Mouse (Mus musculus) urinary bladder, postnatal 4 days (tissue): Measurements from ENCODE around the gene Isg20l2.

ENCODE experiments used
- DNase-seq, 2 experiments: peaks; one replicate each; pipeline ENCODE4 v3.0.0; 2021 to 2022; ENCODE audit warnings: low spot score in 2 of 2

Gene Isg20l2

DNA sequence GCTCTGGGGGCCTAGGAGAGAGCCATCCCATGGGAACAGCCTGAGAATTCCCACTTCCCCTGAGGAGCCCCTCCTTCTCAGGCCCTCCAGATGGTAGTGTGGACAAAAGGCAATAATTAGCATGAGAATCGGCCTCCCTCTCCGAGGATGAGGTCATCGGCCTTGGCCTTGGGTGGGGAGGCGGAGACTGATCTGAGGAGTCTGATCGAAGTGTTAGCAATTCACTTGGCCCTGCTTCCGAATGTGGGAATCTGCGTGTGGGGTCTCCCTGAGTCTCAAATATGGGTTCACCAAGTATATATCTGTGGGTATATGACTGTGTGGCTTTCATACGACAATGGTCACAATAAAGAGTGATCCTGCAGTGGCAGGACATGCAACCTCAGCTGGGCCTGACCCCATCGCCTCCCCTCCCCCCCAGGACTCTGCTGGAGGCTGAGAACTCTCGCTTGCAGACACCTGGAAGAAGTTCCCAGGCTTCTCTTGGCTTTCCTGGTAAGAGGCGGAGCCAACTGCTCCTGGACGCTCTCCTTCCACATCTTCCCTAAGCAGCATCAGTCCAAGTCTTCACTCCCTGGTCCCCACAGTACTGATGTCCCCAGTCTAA is 44.4 kb downstream of the Isg20l2 start:
- DNase-seq, result no peak

GRCm38 (mm10) chr3:87979493-87979892 is 49.4 kb downstream of the Isg20l2 start:
- no peak for DNase-seq

GRCm38 (mm10) chr3:87980085-87980484 is 50.0 kb downstream of the Isg20l2 start:
- no peak for DNase-seq

DNA sequence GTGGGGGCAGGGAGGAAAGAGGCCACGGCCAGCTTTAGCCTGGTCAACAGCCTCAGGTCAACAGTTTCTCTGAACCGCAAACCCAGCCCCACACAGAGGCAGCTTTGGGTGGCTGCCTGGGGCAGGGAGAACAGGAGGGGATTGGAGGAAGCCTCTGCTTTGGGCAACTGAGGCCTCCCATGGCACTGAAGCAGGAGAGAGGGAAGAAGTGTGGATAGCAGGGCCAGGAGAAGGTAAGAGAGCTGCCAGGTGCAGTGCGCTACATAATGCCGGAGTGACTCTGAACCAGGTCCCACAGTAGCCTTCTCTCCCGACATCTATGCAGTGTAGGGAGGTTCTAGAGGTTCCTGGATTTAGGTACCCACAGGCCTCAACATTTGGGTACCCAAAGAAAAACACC is 50.6 kb downstream of the Isg20l2 start:
- DNase-seq, result no peak

DNA sequence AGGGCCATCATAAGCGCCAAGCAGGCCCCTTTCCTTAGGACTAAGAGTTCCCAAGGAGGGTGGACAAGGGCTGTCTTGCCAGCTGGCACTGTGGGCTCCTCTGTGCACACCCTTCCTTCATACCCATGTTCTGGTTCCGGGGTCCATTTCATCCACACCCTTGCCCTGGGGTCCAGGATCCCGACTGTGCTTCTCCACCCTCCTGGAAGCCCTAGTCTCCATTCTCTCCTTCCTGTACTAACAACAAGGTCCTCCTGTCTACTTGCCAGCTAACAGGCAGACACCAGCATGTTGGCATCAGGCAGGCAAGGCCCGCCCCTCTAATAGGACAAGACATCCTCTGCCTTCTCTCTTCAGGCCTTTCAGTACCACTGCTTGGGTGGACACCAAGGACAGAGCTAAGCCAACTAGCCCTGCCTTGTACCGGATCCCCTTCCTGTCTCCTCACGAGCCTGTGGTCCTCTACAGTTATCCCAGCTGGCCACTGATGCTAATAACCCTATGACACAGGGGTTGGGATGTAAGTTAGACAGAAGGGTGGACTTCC is 51.2 kb downstream of the Isg20l2 start:
- no peak for DNase-seq

- DNase-seq, result no peak
Measured at GRCm38 (mm10) chr3:87981894-87982835, 52.1 kb downstream of the Isg20l2 start.

DNA sequence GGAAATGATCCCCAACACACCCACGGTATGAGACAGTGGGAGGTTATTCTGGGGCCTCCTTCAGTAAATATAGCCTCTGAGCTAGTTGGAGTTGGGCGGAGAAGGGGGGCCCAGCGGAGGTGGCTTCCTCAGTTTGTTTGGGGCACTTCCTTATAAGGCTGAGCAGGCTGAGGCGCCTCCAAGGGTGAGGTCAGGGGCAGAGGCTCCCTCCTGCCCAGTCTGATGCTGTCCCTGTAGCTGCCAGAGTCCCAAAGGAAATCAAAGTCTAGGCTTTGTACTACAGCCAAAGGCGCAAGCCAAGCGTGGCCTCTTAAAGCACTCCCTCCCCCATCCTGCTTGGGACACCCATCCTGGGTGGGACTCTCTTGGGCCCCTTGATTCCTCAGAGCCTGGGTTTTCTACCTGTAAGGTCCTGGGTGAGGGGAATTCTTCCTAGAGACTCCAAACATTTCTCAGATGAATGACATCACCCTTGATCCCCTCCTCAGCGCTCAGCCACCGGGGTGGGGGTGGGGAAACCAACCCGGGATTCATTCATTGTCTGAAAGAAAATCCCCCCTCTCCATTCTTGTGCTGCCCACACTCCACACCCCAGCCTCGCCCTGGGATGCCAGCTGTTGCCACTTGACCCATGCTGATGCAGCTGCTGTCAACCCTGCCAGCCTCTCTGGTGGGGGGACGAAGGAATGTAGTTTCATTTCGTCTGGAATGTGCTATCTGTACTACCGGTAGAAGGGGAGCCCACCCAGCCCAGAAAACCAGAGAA is 52.9 kb downstream of the Isg20l2 start:
- DNase-seq, result no peak

DNA sequence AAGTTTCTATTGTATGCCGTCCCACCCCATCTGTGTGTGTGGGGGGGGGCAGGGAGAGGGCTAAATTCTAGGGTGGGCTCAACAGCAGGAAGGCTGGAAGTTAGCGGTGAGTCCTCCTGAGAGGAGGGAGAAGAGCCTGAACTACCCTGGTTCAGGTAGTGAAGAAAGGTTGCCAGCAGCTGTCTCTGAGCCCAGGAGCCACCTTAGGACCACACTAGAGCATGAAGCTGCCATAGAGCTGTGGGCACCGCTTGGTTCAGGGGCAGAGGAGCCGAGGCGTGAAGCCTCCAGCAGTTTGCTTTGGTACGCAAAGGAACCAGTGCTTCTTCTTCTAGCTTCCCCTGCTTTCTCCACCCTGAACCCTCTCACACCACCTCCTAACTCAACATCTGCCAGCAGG is 53.5 kb downstream of the Isg20l2 start:
- DNase-seq, result no peak

GRCm38 (mm10) chr3:87984094-87984493 is 54.0 kb downstream of the Isg20l2 start:
- DNase-seq, result no peak

- no peak for DNase-seq
Measured at GRCm38 (mm10) chr3:87985505-87986320, 55.6 kb downstream of the Isg20l2 start.

GRCm38 (mm10) chr3:87986868-87987267 is 56.8 kb downstream of the Isg20l2 start:
- peak; percentile 92 to 99 for DNase-seq

GRCm38 (mm10) chr3:87987633-87988032 is 57.5 kb downstream of the Isg20l2 start:
- no peak for DNase-seq

GRCm38 (mm10) chr3:87988068-87988467 is 58.0 kb downstream of the Isg20l2 start:
- no peak for DNase-seq

DNA sequence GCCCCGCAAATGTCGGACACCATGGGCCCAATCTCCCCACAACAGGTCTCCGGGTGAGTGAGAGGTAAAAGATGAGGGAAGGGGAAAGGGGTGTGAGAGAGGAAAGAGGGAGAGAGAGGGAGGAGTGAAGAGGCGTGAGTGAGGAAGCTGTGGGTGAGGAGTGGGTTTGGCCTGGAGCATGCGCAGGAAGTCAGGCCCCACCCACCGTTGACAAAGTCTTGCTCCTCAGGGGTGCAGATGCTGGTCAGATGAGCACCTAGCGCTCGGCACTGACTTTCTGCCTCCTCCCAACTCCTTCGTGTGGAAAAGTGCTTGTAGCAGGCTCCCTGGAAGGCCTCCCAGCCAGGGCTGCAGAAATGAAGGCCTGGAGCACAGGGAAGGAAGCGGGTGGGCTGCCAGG is 59.8 kb downstream of the Isg20l2 start:
- DNase-seq, result no peak
